Mouse (Mus musculus) CH12.LX (cell line): ENCODE results near the gene AK157302.

Experiments used
- ELF1 ChIP-seq: IDR thresholded peaks from 2 replicates; pipeline ENCODE4 v1.6.1; 2014; ENCODE audit warnings: low read depth, mild to moderate bottlenecking, inconsistent platforms, low read length, improper control_type of control experiment
- POLR2A ChIP-seq: IDR thresholded peaks from 2 replicates; pipeline ENCODE4 v1.6.1; 2011; ENCODE audit warnings: low read depth, mild to moderate bottlenecking, improper control_type of control experiment, low read length

DNA sequence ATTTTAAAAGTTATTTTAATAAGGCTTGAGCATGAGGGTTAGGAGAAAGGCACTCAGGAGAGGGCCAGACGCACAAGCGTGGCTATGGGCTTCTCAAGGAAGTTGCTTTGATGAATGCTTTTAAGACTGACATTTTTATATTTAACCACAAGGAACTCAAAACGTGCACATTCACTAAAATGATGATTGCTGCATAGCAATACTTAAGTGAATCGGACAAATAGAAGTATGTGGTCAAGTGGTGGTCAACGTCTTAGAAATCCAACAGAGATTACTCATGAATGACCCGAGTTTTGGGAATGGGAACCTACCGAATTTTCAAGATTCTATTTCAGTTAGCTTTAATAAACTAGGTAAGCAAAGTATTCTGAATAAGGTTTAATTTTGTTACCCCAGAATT is 35.1 kb downstream of the AK157302 start:
- TF ChIP-seq POLR2A (no peak), ELF1 (no peak)
